Mouse (Mus musculus) MEL-GATA-1-ER (cell line): ENCODE measurements around the gene Coro7.
"Not testable (repeated sequence)": the region's sequence is repeated elsewhere in the genome, so short reads cannot be mapped to it uniquely, and the experiment has no call there.

Experiments used
- DNase-seq: peaks from one replicate; pipeline ENCODE4 v3.0.0-alpha.2; 2012; ENCODE audit warnings: low read depth; ENCODE audit errors: extremely low read depth

The Coro7 gene

DNA sequence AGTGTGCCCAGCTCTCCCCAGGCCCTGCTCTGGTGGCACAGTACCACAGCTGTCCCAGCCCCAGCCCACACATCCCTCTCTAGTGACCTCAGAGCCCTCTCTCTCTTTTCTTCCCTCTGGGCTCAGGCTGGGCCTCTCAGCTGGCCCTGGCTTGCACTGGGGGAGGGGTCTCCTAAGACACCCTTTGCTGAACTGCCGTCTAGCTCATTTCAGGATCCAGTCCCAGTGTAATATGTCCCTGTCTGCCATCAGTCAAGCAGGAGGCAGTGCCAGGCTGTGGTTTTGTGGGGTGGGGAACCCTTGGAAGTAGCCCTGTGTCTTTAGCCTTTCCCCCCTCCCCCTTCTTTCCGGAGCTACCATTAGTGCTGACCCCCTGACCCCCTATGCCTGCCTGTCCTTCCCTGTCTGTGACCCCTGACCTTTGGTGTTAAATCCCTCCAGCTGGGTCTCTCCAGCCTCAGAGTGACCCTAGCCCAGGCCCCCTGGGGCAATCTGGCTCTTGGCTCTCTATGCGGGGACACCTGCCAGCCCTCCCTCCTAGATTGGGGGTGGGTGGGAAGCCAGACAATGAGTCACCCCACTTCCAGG, 83.3 kb downstream of the Coro7 start:
- no peak for DNase-seq

DNA sequence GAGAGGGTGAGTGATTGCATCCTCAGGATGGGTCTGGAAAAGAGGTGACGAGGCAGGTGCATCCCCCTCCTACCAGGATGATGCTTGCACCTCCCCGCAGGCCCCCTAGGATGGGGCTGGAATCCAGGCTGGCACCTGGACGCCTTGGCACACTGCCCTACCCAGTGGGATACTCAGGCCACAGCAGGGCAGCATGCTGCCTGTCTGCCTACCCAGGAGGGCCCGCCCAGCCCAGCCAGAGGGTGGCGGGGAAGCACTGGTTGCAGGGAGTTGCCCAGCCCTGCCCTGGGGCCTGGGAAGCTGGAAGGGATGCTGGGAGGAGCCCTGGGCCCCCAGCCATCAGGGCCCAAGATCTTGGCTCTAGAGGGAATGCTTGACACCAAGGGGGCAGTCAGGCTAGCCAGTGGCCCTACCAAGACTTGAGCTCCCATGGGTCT, 84.0 kb downstream of the Coro7 start:
- DNase-seq: no peak

DNA sequence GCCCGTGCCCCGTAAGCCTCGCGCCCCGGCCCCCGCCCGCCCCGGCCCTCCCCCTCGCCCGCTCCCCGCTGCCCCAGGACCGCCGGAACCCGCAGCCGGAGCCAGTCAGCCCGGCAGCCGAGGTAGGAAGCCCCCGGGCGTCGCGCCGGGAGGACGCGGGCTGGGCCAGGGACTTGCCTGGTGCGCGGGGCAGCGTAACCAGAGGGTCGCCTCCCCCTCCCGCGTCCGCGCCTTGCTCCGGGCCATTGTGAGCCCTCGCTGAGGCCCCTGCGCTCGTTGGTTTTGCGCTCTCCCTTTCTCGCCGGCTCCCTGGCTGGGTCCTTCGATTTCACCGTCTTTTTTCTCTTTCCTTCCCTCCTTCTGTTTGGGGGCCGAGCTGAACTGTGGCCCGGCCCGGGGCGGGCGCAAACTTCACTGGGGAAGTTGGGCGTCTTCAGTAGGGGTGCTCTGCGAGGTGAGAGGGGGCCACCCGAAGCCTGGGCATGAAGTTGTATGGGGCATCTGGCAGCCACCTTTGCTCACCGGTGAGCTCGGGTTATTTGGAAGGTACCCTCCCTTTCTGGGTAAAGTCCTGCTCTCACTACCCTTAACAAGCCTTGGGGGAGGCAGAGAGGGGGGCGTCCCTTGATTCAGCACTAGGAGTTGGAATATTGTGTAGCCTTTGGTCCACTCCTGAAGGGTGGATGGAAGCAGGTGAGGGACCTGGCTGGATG, 84.6 kb downstream of the Coro7 start:
- no peak for DNase-seq

GRCm38 (mm10) chr16:4593971-4594813, 85.4 kb downstream of the Coro7 start, which contains the start of gene Glis2:
Glis2 (plus strand) TSS chr16:4594713.
- DNase-seq: peak; percentile 24

- no peak for DNase-seq
Measured at GRCm38 (mm10) chr16:4592909-4593875, 86.4 kb downstream of the Coro7 start.

GRCm38 (mm10) chr16:4590236-4590635, 89.3 kb downstream of the Coro7 start:
- DNase-seq: no peak

DNA sequence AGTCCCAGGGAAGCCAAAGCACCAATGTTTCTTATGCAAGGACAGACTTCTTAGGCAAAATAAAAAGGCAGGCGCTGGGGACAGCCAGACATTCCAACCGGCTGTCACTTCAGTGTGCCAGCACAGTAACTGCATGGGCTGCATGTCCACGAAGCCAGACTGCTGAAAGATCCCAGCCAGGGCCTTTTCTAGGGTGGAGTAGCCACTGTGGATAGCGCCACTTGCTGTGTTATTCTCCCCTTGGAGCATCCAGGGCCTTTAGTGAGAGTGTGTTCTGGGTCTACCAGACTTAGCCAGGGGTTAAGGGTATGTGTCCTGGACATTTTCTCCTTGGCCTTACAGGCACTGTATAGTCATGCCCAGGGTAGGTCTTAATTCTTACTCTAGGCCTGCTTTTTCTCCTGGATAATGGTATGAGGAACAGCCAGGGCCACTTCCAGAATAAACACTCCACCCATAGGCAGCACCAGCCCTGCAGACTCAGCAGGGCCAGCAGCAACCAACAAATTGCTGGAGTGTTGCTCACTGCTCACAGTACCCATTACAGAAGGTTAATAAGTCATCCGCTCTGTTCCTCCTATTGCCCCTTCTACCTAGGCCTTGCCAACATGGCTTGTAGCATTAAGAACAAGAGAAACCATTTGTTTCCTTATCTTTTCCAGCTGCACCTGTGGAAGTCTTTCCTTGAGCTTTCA, 91.9 kb downstream of the Coro7 start:
- no peak for DNase-seq

DNA sequence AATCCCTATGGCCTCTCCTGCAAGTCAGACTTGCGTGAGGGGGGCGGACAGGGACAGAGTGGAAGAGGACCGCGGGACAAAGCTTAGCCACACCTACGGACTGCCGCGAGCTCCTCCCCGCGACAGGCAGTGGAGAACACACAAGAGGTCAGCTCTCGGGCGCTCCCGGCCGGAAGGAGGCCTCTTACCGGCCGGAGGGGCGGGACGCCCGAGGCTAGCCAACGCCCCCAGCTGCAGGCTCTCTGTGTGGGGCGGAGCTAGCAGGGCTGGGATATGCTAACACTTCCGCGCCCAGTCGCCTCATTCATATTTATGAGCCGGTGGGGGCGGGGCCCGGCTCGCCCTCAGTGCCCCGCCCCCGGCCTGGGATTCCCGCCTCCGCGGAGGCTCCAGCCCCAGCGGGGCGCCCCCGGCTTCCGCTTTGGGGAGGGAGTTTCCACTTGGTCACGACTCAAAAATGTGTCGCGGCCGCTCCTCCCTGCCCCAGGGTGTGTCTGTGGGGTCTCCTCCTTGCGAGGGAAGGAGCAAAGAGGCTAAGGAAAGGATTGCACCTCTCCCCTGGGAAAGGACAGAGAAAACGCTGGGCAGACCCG, 93.0 kb downstream of the Coro7 start:
- peak; percentile 84 for DNase-seq

GRCm38 (mm10) chr16:4585642-4586530, 93.7 kb downstream of the Coro7 start:
- peak; percentile 24 for DNase-seq

DNA sequence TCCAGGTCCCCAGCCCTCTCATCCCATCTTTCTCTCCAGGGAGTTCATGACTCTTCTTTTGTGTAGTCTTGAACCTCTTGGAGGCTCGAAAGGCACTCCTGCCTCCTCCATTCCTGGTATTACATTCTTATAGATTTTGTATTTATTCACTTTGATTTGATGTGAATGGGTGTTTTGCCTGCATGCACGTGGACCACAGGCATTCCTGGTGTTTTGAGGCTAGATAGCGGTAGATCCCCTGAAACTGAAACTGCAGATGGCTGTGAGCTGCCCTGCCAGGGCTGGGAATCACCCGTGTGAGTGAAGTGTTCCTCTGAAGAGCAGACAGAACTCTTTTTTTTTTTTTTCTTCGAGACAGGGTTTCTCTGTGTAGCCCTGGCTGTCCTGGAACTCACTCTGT, 95.1 kb downstream of the Coro7 start:
- no peak for DNase-seq

DNA sequence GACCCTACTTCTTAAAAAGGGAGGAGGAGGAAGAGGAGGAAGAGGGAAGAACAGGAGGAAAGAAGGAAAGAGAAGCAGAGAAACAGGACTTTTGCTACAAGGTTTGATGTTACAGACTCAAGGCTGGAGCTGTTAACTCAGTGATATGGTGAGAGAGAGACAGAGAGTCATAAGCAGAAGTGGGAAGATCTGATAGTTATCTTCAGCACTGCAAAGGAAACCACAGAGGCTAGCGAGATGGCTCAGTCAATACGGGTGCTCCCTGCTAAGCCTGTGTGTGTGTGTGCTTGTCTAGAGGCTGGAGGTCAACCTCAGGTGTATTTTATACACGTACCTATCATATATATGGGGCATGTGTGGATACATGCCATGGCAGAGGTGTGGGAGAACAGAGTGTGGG, 95.8 kb downstream of the Coro7 start:
- peak; percentile 68 for DNase-seq

DNA sequence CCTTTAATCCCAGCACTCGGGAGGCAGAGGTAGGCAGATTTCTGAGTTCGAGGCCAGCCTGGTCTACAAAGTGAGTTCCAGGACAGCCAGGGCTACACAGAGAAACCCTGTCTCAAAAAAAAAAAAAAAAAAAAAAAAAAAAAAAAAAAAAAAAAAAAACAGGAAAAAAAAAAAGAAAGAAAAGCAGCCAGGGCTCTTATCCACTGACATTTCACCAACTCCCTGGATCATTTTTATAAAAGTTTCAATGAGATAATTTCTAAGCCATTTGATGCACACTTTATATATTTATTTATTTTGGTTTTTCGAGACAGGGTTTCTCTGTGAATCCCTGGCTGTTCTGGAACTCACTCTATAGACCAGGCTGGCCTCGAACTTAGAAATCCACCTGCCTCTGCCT, 98.4 kb downstream of the Coro7 start:
- not testable (repeated sequence) for DNase-seq

- DNase-seq: no peak
Measured at GRCm38 (mm10) chr16:4578630-4579029, 100.9 kb downstream of the Coro7 start.

DNA sequence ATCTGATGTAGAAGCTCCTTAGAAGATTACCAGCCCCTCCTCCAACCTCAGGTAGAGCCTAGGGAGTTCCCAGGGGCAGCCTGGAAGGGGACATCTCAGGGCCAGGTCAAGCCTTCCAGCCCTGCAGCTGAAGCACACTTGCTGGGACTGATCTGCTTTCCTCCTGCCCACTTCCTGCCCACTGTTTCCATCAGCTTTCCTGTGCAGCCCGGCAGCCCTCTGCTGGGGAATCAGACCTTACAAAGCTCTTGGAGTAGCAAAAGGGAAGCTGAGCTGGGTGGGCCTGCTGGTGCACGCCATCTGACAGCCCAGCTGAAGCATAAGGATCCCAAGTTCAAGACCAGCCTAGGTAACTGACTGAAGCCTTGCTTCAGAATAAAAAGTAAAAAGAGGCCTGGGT, 102.7 kb downstream of the Coro7 start:
- DNase-seq: no peak
